Mouse (Mus musculus) cortical plate, adult 2 months (tissue): ENCODE measurements around the gene Xpo4.

Experiments used
- CTCF ChIP-seq: fragments of 200-500 bp; IDR thresholded peaks from 2 replicates; pipeline ENCODE4 v1.5.1; 2011; ENCODE audit warnings: mild to moderate bottlenecking, control low read depth, low read length; ENCODE audit not compliant: insufficient read depth; ENCODE audit errors: extremely low read depth
- POLR2A ChIP-seq: fragments of 200-500 bp; IDR thresholded peaks from 2 replicates; pipeline ENCODE4 v1.6.1; 2011; ENCODE audit warnings: mild to moderate bottlenecking, low read length, control low read depth; ENCODE audit not compliant: insufficient read depth; ENCODE audit errors: extremely low read depth

DNA sequence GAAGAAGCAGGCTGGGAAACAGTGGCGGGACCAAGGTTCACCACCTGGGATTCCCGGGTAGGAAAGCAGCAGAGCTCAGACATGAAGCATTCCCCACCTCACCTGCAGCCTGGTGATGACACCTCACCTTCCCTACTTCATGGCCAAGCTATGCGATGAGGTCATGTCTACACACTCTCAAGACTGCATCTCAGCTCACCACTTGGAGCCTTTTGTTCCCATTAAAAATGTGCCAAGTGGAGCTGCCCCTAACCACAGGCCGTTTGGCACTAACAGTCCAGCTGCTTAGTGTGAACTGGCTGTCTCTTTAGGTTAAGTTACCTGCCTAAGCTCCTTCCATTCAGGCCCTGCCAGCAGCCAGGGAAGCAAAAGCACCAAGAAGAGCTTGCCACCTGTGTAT is 39.8 kb upstream of the Xpo4 start:
- TF ChIP-seq POLR2A (no peak), CTCF (no peak)
